Mouse (Mus musculus): ENCODE results near the gene Plcl1.

DNA sequence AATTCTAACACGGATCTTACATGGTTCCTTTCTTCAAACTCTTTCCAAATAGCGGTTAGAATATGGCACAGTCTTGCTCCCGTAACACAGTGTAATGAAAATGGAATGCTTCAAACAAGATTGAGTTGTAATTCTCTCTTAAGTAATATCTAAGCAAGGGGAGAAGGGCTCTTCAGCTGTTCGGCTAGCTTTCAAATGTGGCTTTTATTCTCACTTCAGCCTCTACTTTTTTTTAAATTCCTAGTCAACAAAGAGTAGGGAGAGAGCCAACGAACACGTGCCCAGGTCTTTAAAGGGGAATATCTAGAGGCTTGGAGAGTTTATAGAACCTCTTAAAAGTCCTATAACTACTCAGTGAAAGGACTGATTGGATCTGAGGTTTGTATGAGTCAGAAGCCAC, 160.2 kb downstream of the Plcl1 start:
- TF ChIP-seq POLR2A (IDR thresholded peaks at IDR 0.05; ENCODE audit: insufficient read depth, low read depth, low read length) (no peak), CTCF (IDR thresholded peaks at IDR 0.05; ENCODE audit: insufficient read depth, low read depth, low read length) (no peak)
